Mouse (Mus musculus) testis, adult 2 months (tissue): ENCODE results near the gene Rpl37a.

Source experiments
- CTCF ChIP-seq: fragments of 200-500 bp; IDR thresholded peaks from 2 replicates; pipeline ENCODE4 v1.5.1; 2012; ENCODE audit warnings: low read depth, mild to moderate bottlenecking, inconsistent platforms, low read length, moderate library complexity; ENCODE audit not compliant: control insufficient read depth, insufficient read depth, insufficient replicate concordance
- POLR2A ChIP-seq: fragments of 200-500 bp; IDR thresholded peaks from 2 replicates; pipeline ENCODE4 v1.6.1; 2012; ENCODE audit warnings: low read depth, mild to moderate bottlenecking, inconsistent platforms, low read length, moderate library complexity; ENCODE audit not compliant: control insufficient read depth

GRCm38 (mm10) chr1:72725941-72726340, 14.9 kb downstream of the Rpl37a start:
- TF ChIP-seq CTCF (no peak), POLR2A (no peak)
